Mouse (Mus musculus): ENCODE results near the gene Fcgrt. TPM values are rescaled to one million over a fixed set of nuclear protein-coding genes. Genes with fewer than 3 reads are reported as not detected.
A peak's percentile ranks its signal among the peaks of the same experiment; 100 is the strongest.

Fcgrt gene
- polyA plus RNA-seq, 1 experiment from 2014 or later: 40.5 TPM

MicroRNAs encoded within 50 kb of the gene (microRNA counts, 519-probe panel; counts per million panel counts)
- microRNA mmu-miR-150: 4,447 counts per million, percentile 40 among the panel's probes with 10 or more counts

Small RNAs within 50 kb of the gene (microRNA-seq; reads per million reads assigned to microRNA genes)
- gene Mir150: 156 reads per million, percentile 55 among the genes with 10 or more reads in this experiment
- 16.5 reads per million, percentile 34 among the genes with 10 or more reads in this experiment for gene Mir5121

Other genes starting within 250 kb of the Fcgrt start
- gene Pnkp, start 246.7 kb downstream of the Fcgrt start, polyA plus RNA-seq (2014; fragmentation: Nextera tagmentation; extraction: Ambion mirVana): 23.4 and 26.5 TPM in 2 replicates
- gene Ptov1, start 234.1 kb downstream of the Fcgrt start, polyA plus RNA-seq (2014; fragmentation: Nextera tagmentation; extraction: Ambion mirVana): 430 and 454 TPM in 2 replicates
- gene Med25, start 211.1 kb downstream of the Fcgrt start, polyA plus RNA-seq (2014; fragmentation: Nextera tagmentation; extraction: Ambion mirVana): 87.5 and 90.6 TPM in 2 replicates
- gene Fuz, start 207.8 kb downstream of the Fcgrt start, polyA plus RNA-seq (2014; fragmentation: Nextera tagmentation; extraction: Ambion mirVana): 15.9 and 16.0 TPM in 2 replicates
- 123 and 135 TPM in 2 replicates for gene Ap2a1, start 174.4 kb downstream of the Fcgrt start, polyA plus RNA-seq (2014; fragmentation: Nextera tagmentation; extraction: Ambion mirVana)
- gene Tsks, start 160.6 kb downstream of the Fcgrt start, polyA plus RNA-seq (2014; fragmentation: Nextera tagmentation; extraction: Ambion mirVana): 0.14 and 0.33 TPM in 2 replicates
- gene Cpt1c, start 129.0 kb downstream of the Fcgrt start, polyA plus RNA-seq (2014; fragmentation: Nextera tagmentation; extraction: Ambion mirVana): 53.3 and 53.8 TPM in 2 replicates
- gene Prmt1, start 117.3 kb downstream of the Fcgrt start, polyA plus RNA-seq (2014; fragmentation: Nextera tagmentation; extraction: Ambion mirVana): 194 and 210 TPM in 2 replicates
- 52.1 and 56.9 TPM in 2 replicates for gene Irf3, start 106.2 kb downstream of the Fcgrt start, polyA plus RNA-seq (2014; fragmentation: Nextera tagmentation; extraction: Ambion mirVana)
- 9.2 and 12.6 TPM in 2 replicates for gene Bcl2l12, start 105.1 kb downstream of the Fcgrt start, polyA plus RNA-seq (2014; fragmentation: Nextera tagmentation; extraction: Ambion mirVana)
- 59.7 and 61.9 TPM in 2 replicates for gene Scaf1, start 87.5 kb downstream of the Fcgrt start, polyA plus RNA-seq (2014; fragmentation: Nextera tagmentation; extraction: Ambion mirVana)
- 14.2 and 15.2 TPM in 2 replicates for gene Rras, start 85.9 kb downstream of the Fcgrt start, polyA plus RNA-seq (2014; fragmentation: Nextera tagmentation; extraction: Ambion mirVana)
- 16.5 and 16.8 TPM in 2 replicates for gene Prr12, start 51.0 kb downstream of the Fcgrt start, polyA plus RNA-seq (2014; fragmentation: Nextera tagmentation; extraction: Ambion mirVana)
- gene Nosip, start 41.4 kb downstream of the Fcgrt start, polyA plus RNA-seq (2014; fragmentation: Nextera tagmentation; extraction: Ambion mirVana): 57.9 and 62.1 TPM in 2 replicates
- gene Prrg2, start 41.2 kb downstream of the Fcgrt start, polyA plus RNA-seq (2014; fragmentation: Nextera tagmentation; extraction: Ambion mirVana): 12.8 and 13.9 TPM in 2 replicates
- 77.7 and 93.3 TPM in 2 replicates for gene Rcn3, start 11.6 kb downstream of the Fcgrt start, polyA plus RNA-seq (2014; fragmentation: Nextera tagmentation; extraction: Ambion mirVana)
- 767 and 952 TPM in 2 replicates for gene Rps11, start 20.6 kb upstream of the Fcgrt start, polyA plus RNA-seq (2014; fragmentation: Nextera tagmentation; extraction: Ambion mirVana)
- 725 and 835 TPM in 2 replicates for gene Rpl13a, start 24.9 kb upstream of the Fcgrt start, polyA plus RNA-seq (2014; fragmentation: Nextera tagmentation; extraction: Ambion mirVana)
- 0.22 TPM in 1 of 2 replicates, not detected in the other for gene Gm45713, start 32.4 kb upstream of the Fcgrt start, polyA plus RNA-seq (2014; fragmentation: Nextera tagmentation; extraction: Ambion mirVana)
- 1.7 and 1.8 TPM in 2 replicates for gene Flt3l, start 32.6 kb upstream of the Fcgrt start, polyA plus RNA-seq (2014; fragmentation: Nextera tagmentation; extraction: Ambion mirVana)
- gene Pih1d1, start 50.5 kb upstream of the Fcgrt start, polyA plus RNA-seq (2014; fragmentation: Nextera tagmentation; extraction: Ambion mirVana): 91.0 and 93.5 TPM in 2 replicates
- gene Aldh16a1, start 50.7 kb upstream of the Fcgrt start, polyA plus RNA-seq (2014; fragmentation: Nextera tagmentation; extraction: Ambion mirVana): 16.0 and 21.3 TPM in 2 replicates
- gene Slc17a7, start 60.1 kb upstream of the Fcgrt start, polyA plus RNA-seq (2014; fragmentation: Nextera tagmentation; extraction: Ambion mirVana): 0.47 and 0.48 TPM in 2 replicates
- not detected in 2 replicates for gene Gfy, start 75.7 kb upstream of the Fcgrt start, polyA plus RNA-seq (2014; fragmentation: Nextera tagmentation; extraction: Ambion mirVana)
- 0.83 TPM in 1 of 2 replicates, not detected in the other for gene Pth2, start 77.1 kb upstream of the Fcgrt start, polyA plus RNA-seq (2014; fragmentation: Nextera tagmentation; extraction: Ambion mirVana)
- gene Ccdc155, start 101.0 kb upstream of the Fcgrt start, polyA plus RNA-seq (2014; fragmentation: Nextera tagmentation; extraction: Ambion mirVana): 0.50 and 0.57 TPM in 2 replicates
- 8.7 and 11.3 TPM in 2 replicates for gene Dkkl1, start 108.3 kb upstream of the Fcgrt start, polyA plus RNA-seq (2014; fragmentation: Nextera tagmentation; extraction: Ambion mirVana)
- 37.7 and 48.0 TPM in 2 replicates for gene Tead2, start 111.9 kb upstream of the Fcgrt start, polyA plus RNA-seq (2014; fragmentation: Nextera tagmentation; extraction: Ambion mirVana)
- 0.94 and 1.2 TPM in 2 replicates for gene Cd37, start 135.3 kb upstream of the Fcgrt start, polyA plus RNA-seq (2014; fragmentation: Nextera tagmentation; extraction: Ambion mirVana)
- 0.33 and 0.67 TPM in 2 replicates for gene Slc6a16, start 137.2 kb upstream of the Fcgrt start, polyA plus RNA-seq (2014; fragmentation: Nextera tagmentation; extraction: Ambion mirVana)
- not detected in 2 replicates for gene Slc6a21, start 173.7 kb upstream of the Fcgrt start, polyA plus RNA-seq (2014; fragmentation: Nextera tagmentation; extraction: Ambion mirVana)
- gene Trpm4, start 229.9 kb upstream of the Fcgrt start, polyA plus RNA-seq (2014; fragmentation: Nextera tagmentation; extraction: Ambion mirVana): 7.8 and 9.3 TPM in 2 replicates
- gene Hrc, start 231.4 kb upstream of the Fcgrt start, polyA plus RNA-seq (2014; fragmentation: Nextera tagmentation; extraction: Ambion mirVana): 0.20 and 0.41 TPM in 2 replicates